Mouse (Mus musculus) CD8-positive naive resting alpha-beta T cell, adult 57 days (primary cell): ENCODE data around the gene Vmn1r138. TPM values are rescaled to one million over a fixed set of nuclear protein-coding genes. Genes with fewer than 3 reads are reported as not detected.

Experiments used
- total RNA-seq: library from RNA; stranded (reverse); gene quantifications from one replicate; pipeline ENCODE4 v1.2.4, GENCODE M21; 2023

The Vmn1r138 gene
- total RNA-seq: not detected

DNA sequence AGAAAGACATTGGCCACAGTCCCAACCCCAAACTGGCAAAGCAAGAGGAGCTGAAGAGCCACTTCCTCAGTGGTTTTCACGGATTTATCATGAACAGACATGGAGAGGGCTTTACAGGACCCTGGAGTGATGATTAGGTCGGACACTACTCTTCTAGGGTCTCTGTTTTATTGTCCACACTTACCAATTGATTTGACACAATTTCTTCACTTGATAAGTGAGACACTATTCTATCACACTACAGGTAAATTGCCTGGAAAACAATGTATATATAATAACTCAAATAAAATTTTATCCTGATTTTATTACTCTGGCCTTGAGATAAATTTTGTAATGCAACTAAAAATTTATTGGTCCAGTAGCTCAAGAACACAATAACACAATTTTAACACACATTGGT, at the start of gene Vmn1r138:
Gene Vmn1r138 (minus strand): TSS at position 101 of the 400 bp plus-strand sequence.

DNA sequence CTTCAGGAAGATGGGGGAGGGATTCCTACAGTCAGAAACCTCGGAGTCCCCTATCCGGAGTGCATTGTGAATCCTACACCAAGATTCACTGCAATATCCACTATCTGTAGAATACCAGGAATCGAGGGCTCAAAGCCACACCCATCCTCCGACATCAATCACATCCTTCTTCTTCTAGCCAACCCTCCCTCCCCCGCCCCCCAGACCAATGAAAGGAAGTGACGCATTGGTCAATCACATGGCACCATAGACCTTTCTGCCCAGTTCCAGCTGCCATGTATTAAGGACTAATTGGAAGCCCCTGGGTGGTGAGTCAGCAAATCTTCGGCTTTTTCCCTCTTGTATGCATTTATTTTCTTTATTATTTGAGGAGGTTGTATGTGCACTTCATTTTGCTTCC, 40.1 kb upstream of the Vmn1r138 start, which contains the start of gene Vmn1r139:
Gene Vmn1r139 (plus strand): TSS at position 301 of the 400 bp plus-strand sequence.

DNA sequence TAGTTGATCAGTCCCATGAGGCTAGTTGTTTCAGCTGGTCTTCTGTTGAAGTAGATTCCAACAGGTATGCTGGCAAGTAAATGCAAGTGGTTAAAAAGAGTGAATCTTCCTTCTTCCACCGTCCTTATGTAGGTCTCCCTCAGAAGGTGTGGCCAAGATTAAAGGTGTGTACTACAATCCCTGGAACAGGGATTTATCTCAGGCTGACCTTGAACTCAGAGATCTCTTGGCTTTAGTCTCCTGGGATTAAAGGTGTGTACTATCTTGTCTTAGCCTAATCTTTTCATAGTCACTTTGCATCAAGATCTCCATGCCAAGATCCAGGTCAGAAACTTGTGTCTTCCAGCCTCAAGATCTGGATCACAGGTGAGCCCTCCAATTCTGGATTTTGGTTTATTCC, 27.5 kb upstream of the Vmn1r138 start, which contains the start of gene Gm6176:
Gene Gm6176 (minus strand): TSS at position 101 of the 400 bp plus-strand sequence.

DNA sequence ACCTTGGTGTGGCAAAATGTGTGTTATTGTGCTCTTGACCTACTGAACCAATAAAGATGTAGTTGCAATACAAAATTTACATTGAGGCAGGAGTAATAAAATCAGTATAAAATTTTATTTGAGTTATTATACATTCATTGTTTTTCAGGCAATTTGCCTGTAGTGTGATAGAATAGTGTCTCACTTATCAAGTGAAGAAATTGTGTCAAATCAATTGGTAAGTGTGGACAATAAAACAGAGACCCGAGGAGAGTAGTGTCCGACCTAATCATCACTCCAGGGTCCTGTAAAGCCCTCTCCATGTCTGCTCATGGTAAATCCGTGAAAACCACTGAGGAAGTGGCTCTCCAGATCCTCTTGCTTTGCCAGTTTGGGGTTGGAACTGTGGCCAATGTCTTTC, 34.4 kb downstream of the Vmn1r138 start, which contains the start of gene Vmn1r137:
Gene Vmn1r137 (plus strand): TSS at position 301 of the 400 bp plus-strand sequence.

Other genes with a start within 250 kb of the Vmn1r138 start
- gene Gm4177, start 232.2 kb downstream of the Vmn1r138 start, total RNA-seq: not detected
- not detected for gene Vmn1r135, start 196.5 kb downstream of the Vmn1r138 start, total RNA-seq
- gene Gm5725, start 184.6 kb downstream of the Vmn1r138 start, total RNA-seq: not detected
- gene Gm5891, start 107.6 kb downstream of the Vmn1r138 start, total RNA-seq: not detected
- gene Vmn1r137, start 34.3 kb downstream of the Vmn1r138 start, total RNA-seq: not detected
- gene Gm6176, start 27.4 kb upstream of the Vmn1r138 start, total RNA-seq: not detected
- gene Vmn1r139, start 40.2 kb upstream of the Vmn1r138 start, total RNA-seq: not detected
- not detected for gene Gm16451, start 89.3 kb upstream of the Vmn1r138 start, total RNA-seq
- gene Gm10666, start 105.8 kb upstream of the Vmn1r138 start, total RNA-seq: not detected
- not detected for gene Vmn1r142, start 135.1 kb upstream of the Vmn1r138 start, total RNA-seq
- not detected for gene Vmn1r143, start 160.5 kb upstream of the Vmn1r138 start, total RNA-seq
- not detected for gene Gm8653, start 172.4 kb upstream of the Vmn1r138 start, total RNA-seq
- gene Gm8453, start 200.6 kb upstream of the Vmn1r138 start, total RNA-seq: not detected